Mouse (Mus musculus): ENCODE data around the gene Alx3.
A peak's percentile ranks its signal among the peaks of the same experiment; 100 is the strongest.

Gene Alx3

DNA sequence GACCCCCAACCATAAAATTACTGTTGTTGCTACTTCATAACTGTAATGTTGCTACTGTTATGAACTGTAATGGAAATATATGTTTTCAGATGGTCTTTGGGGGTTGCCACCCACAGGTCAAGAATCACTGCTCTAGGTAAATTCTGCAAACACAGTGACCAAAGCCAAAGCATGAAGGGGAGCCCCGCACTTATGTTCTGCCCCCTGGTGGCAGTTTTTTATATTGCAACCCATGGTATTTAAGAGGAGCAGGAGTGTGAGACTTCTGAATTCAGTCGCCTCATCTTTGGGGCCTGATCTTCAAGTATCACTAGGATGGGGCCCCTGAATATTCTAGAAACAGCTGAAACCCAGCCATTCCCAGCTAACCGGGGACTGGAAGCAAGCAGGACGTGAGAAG lies 15.4 kb upstream of the Alx3 start:
- peak; percentile 90 for TF ChIP-seq CTCF (conservative IDR thresholded peaks at IDR 0.05; ENCODE audit: low read length)
- TF ChIP-seq NANOG (IDR thresholded peaks at IDR 0.05; ENCODE audit: borderline replicate concordance, low read length), result no peak
- Histone ChIP-seq H3K4me3 (replicated peaks; ENCODE audit: low read length) (no peak overlapping the region), H3K4me1 (replicated peaks; ENCODE audit: low read depth, low read length) (peaks cover 16% of the 10 kb centered on the region; the same call in 1 of the 2 replicates), H3K36me3 (ENCODE audit: insufficient read depth, low read length) (no peaks in the 10 kb centered on the region), H3K9me3 (ENCODE audit: low read length) (no peaks in the 10 kb centered on the region), H3K27me3 (ENCODE audit: insufficient read depth, low read length) (peaks cover 66% of the 10 kb centered on the region)

- Histone ChIP-seq H3K27me3 (ENCODE audit: insufficient read depth, low read length) (peaks cover 85% of the 10 kb centered on the region), H3K9me3 (ENCODE audit: low read length) (no peaks in the 10 kb centered on the region), H3K4me3 (replicated peaks; ENCODE audit: low read length) (no peak overlapping the region), H3K36me3 (ENCODE audit: insufficient read depth, low read length) (no peaks in the 10 kb centered on the region), H3K4me1 (replicated peaks; ENCODE audit: low read depth, low read length) (peaks cover 16% of the 10 kb centered on the region; the same call in 1 of the 2 replicates)
- TF ChIP-seq POU5F1 (IDR thresholded peaks at IDR 0.05; ENCODE audit: borderline replicate concordance, low read length) (no peak), CTCF (conservative IDR thresholded peaks at IDR 0.05; ENCODE audit: low read length) (no peak), NANOG (IDR thresholded peaks at IDR 0.05; ENCODE audit: borderline replicate concordance, low read length) (no peak)
Observed at GRCm38 (mm10) chr3:107581103-107582010, 13.5 kb upstream of the Alx3 start.

GRCm38 (mm10) chr3:107582130-107582874 lies 12.5 kb upstream of the Alx3 start:
- Histone ChIP-seq H3K9me3 (ENCODE audit: low read length) (no peaks in the 10 kb centered on the region), H3K4me1 (replicated peaks; ENCODE audit: low read depth, low read length) (peaks cover 16% of the 10 kb centered on the region; the same call in 1 of the 2 replicates), H3K27me3 (ENCODE audit: insufficient read depth, low read length) (peaks cover 94% of the 10 kb centered on the region), H3K36me3 (ENCODE audit: insufficient read depth, low read length) (no peaks in the 10 kb centered on the region), H3K4me3 (replicated peaks; ENCODE audit: low read length) (peak overlapping the region; percentile 73)
- no peak for TF ChIP-seq NANOG (IDR thresholded peaks at IDR 0.05; ENCODE audit: borderline replicate concordance, low read length)
- no peak for TF ChIP-seq POU5F1 (IDR thresholded peaks at IDR 0.05; ENCODE audit: borderline replicate concordance, low read length)
- no peak for TF ChIP-seq CTCF (conservative IDR thresholded peaks at IDR 0.05; ENCODE audit: low read length)

DNA sequence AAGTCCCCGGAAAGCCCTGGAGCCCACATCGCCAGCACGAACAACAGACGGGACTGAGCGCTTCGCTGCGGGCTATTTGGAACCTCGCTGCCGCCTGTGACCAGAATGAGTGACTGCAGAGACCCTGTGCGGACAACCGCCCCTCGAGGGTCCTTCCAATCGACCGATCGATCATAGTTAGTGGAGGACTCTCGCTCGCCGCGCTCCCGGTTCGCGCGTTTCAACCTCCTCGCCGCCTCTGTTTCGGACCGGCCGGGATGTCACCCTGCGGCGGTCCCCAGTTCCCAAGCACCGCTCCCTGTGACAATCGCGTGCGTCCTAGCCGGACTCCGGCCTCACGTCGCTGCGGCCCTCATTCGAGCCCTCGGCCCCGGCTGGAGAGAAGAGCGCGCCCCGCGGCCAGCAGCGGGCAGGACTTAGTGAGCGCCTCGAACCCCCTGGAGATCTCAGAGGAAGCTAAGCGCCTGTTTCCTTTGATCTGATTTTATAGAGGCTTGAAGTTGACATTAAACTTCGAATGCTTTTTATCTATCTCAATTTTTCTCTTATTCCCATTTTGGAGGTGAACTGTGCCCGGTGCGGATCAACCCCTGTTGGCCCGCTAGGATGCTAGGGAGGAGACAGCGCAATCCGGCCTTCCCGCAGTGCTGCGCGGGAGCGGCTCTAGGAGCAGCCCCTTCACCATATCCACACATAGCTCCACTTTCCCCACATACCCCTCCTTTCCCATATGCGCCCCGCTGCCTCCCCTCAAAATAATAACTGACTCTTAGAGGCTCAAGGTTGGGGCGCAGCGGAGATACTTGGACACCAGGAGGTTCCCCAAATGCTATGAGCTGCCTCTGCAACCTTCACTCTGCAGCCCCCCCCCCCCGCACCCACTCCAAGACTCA lies 11.7 kb upstream of the Alx3 start:
- H3K4me3 ChIP-seq (replicated peaks; ENCODE audit: low read length), result peak overlapping the region; percentile 73
- peaks cover 95% of the 10 kb centered on the region for H3K27me3 ChIP-seq (ENCODE audit: insufficient read depth, low read length)
- no peaks in the 10 kb centered on the region for H3K36me3 ChIP-seq (ENCODE audit: insufficient read depth, low read length)
- no peaks in the 10 kb centered on the region for H3K9me3 ChIP-seq (ENCODE audit: low read length)
- TF ChIP-seq POU5F1 (IDR thresholded peaks at IDR 0.05; ENCODE audit: borderline replicate concordance, low read length) (no peak), NANOG (IDR thresholded peaks at IDR 0.05; ENCODE audit: borderline replicate concordance, low read length) (no peak), CTCF (conservative IDR thresholded peaks at IDR 0.05; ENCODE audit: low read length) (no peak)
- peaks cover 16% of the 10 kb centered on the region; the same call in 1 of the 2 replicates for H3K4me1 ChIP-seq (replicated peaks; ENCODE audit: low read depth, low read length)

- Histone ChIP-seq H3K36me3 (ENCODE audit: insufficient read depth, low read length) (no peaks in the 10 kb centered on the region), H3K4me3 (replicated peaks; ENCODE audit: low read length) (no peak overlapping the region), H3K4me1 (replicated peaks; ENCODE audit: low read depth, low read length) (peaks cover 16% of the 10 kb centered on the region; the same call in 1 of the 2 replicates), H3K27me3 (ENCODE audit: insufficient read depth, low read length) (peaks cover 95% of the 10 kb centered on the region), H3K9me3 (ENCODE audit: low read length) (no peaks in the 10 kb centered on the region)
- no peak for TF ChIP-seq CTCF (conservative IDR thresholded peaks at IDR 0.05; ENCODE audit: low read length)
- no peak for TF ChIP-seq NANOG (IDR thresholded peaks at IDR 0.05; ENCODE audit: borderline replicate concordance, low read length)
- TF ChIP-seq POU5F1 (IDR thresholded peaks at IDR 0.05; ENCODE audit: borderline replicate concordance, low read length), result no peak
Observed at GRCm38 (mm10) chr3:107583893-107584292, 10.9 kb upstream of the Alx3 start.

DNA sequence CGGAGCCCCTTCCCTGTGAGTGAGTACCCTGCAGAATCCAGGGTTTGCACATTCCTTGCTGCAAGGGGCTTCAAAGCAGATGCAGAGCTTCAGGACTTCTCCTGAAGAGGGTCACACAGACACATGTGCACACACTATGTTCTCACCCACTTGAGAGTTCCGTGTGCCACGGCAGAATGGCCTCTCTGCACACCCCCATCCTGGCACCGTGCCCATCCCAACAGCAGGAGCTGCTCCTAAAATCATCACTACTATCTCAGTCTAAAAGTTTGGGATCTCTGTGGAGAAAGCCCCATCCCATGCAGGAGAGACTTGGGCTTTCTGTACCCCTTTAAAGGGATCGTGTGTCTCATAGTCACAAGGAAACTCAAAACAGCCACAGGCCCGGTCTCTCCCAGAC lies 8.3 kb upstream of the Alx3 start:
- TF ChIP-seq NANOG (IDR thresholded peaks at IDR 0.05; ENCODE audit: borderline replicate concordance, low read length) (no peak), POU5F1 (IDR thresholded peaks at IDR 0.05; ENCODE audit: borderline replicate concordance, low read length) (no peak), CTCF (conservative IDR thresholded peaks at IDR 0.05; ENCODE audit: low read length) (no peak)
- H3K9me3 ChIP-seq (ENCODE audit: low read length), result no peaks in the 10 kb centered on the region
- H3K4me1 ChIP-seq (replicated peaks; ENCODE audit: low read depth, low read length), result peaks cover 16% of the 10 kb centered on the region; the same call in 1 of the 2 replicates
- H3K36me3 ChIP-seq (ENCODE audit: insufficient read depth, low read length), result no peaks in the 10 kb centered on the region
- H3K4me3 ChIP-seq (replicated peaks; ENCODE audit: low read length), result no peak overlapping the region
- H3K27me3 ChIP-seq (ENCODE audit: insufficient read depth, low read length), result peaks cover 95% of the 10 kb centered on the region

GRCm38 (mm10) chr3:107591612-107592011 lies 3.2 kb upstream of the Alx3 start:
- no peaks in the 10 kb centered on the region for H3K36me3 ChIP-seq (ENCODE audit: insufficient read depth, low read length)
- TF ChIP-seq POU5F1 (IDR thresholded peaks at IDR 0.05; ENCODE audit: borderline replicate concordance, low read length), result no peak
- no peak for TF ChIP-seq NANOG (IDR thresholded peaks at IDR 0.05; ENCODE audit: borderline replicate concordance, low read length)
- TF ChIP-seq CTCF (conservative IDR thresholded peaks at IDR 0.05; ENCODE audit: low read length), result no peak
- no peak overlapping the region for H3K4me3 ChIP-seq (replicated peaks; ENCODE audit: low read length)
- H3K27me3 ChIP-seq (ENCODE audit: insufficient read depth, low read length), result peaks cover 91% of the 10 kb centered on the region
- no peaks in the 10 kb centered on the region for H3K9me3 ChIP-seq (ENCODE audit: low read length)
- H3K4me1 ChIP-seq (replicated peaks; ENCODE audit: low read depth, low read length), result peaks cover 14% of the 10 kb centered on the region
